Mouse (Mus musculus) forebrain, postnatal 0 days (tissue): ENCODE data around the gene Krtap4-2. TPM values are rescaled to one million over a fixed set of nuclear protein-coding genes. Genes with fewer than 3 reads are reported as not detected.
"Not testable (repeated sequence)": the region's sequence is repeated elsewhere in the genome, so short reads cannot be mapped to it uniquely, and the experiment has no call there.

Experiments
- ATAC-seq: fragments of 200-750 bp; cut with Nextera tagmentation; 2 replicates; pipeline ENCODE4 v1.8.0; 2017; ENCODE audit warnings: mild to moderate bottlenecking, moderate library complexity
- DNase-seq: peaks from one replicate; pipeline ENCODE4 v3.0.0-alpha.2; 2015
- H3K27ac ChIP-seq: fragments of 300-500 bp; sonication (generic); 2 replicates; pipeline ENCODE4 v1.5.1; 2014; ENCODE audit warnings: low read depth, mild to moderate bottlenecking, antibody characterized with exemption, low read length, moderate library complexity, mixed read lengths
- H3K27me3 ChIP-seq: fragments of 300-500 bp; sonication (generic); 2 replicates; pipeline ENCODE4 v1.6.1; 2014; ENCODE audit warnings: mild to moderate bottlenecking, low read length, mixed read lengths; ENCODE audit not compliant: insufficient read depth
- H3K36me3 ChIP-seq: fragments of 300-500 bp; sonication (generic); 2 replicates; pipeline ENCODE4 v1.6.1; 2014; ENCODE audit warnings: mild to moderate bottlenecking, moderate library complexity; ENCODE audit not compliant: insufficient read depth
- H3K4me1 ChIP-seq: fragments of 300-500 bp; sonication (generic); 2 replicates; pipeline ENCODE4 v1.6.1; 2014; ENCODE audit warnings: antibody characterized with exemption; ENCODE audit not compliant: insufficient read depth
- H3K4me2 ChIP-seq: fragments of 300-500 bp; sonication (generic); 2 replicates; pipeline ENCODE4 v1.6.1; 2014; ENCODE audit warnings: low read depth, mild to moderate bottlenecking, moderate library complexity
- H3K4me3 ChIP-seq: fragments of 300-500 bp; sonication (generic); 2 replicates; pipeline ENCODE4 v1.5.1; 2014; ENCODE audit warnings: low read depth, low read length, mixed read lengths
- H3K9ac ChIP-seq: fragments of 300-500 bp; sonication (generic); 2 replicates; pipeline ENCODE4 v1.6.1; 2014; ENCODE audit warnings: mild to moderate bottlenecking
- H3K9me3 ChIP-seq: fragments of 300-500 bp; sonication (generic); 2 replicates; pipeline ENCODE4 v1.6.1; 2016; ENCODE audit warnings: low read length
- CTCF ChIP-seq: sonication (generic); IDR thresholded peaks from 2 replicates; pipeline ENCODE4 v1.5.1; 2016; ENCODE audit warnings: antibody characterized with exemption, control low read depth, low read depth
- WGBS: fragments of 180-500 bp; shearing (Covaris S2); extraction: QIAGEN DNeasy Blood & Tissue Kit; methylation state at CpG from one replicate; pipeline ENCODE4 v1.1.7; 2014; 5-methylcytosine and 5-hydroxymethylcytosine counted together
- polyA plus RNA-seq: library from polyadenylated mRNA; unstranded; fragments of >200 nt; fragmentation: Nextera tagmentation; extraction: Ambion mirVana; gene quantifications from 2 replicates; pipeline ENCODE4 v1.2.1, GENCODE M21; 2015
- total RNA-seq: library from RNA; depleted of rRNA; stranded (reverse); fragments of >200 nt; gene quantifications from 2 replicates; pipeline ENCODE4 v1.2.3, GENCODE M21; 2014

Krtap4-2 gene
- total and polyA plus RNA-seq, 2 experiments from 2014 or later: not detected

GRCm38 (mm10) chr11:99628138-99628537 lies 6.7 kb downstream of the Krtap4-2 start, which contains the start of gene Krtap4-1:
Krtap4-1 (minus strand) TSS chr11:99628238.
- Histone ChIP-seq H3K4me2 (no peak within 1 kb of the TSS), H3K9ac (no peak within 1 kb of the TSS), H3K4me1 (no peaks in the 10 kb centered on the region)

GRCm38 (mm10) chr11:99620335-99620734 lies 14.5 kb downstream of the Krtap4-2 start, which contains the start of gene Gm11562:
Gm11562 (minus strand) TSS chr11:99620435.
- no peak for DNase-seq
- H3K27ac ChIP-seq: no peak within 1 kb of the TSS
- H3K4me1 ChIP-seq: no peaks in the 10 kb centered on the region
- no peaks in the 10 kb centered on the region for H3K36me3 ChIP-seq
- no peak within 1 kb of the TSS for H3K4me3 ChIP-seq
- no peaks in the 10 kb centered on the region for H3K9me3 ChIP-seq
- no peak for TF ChIP-seq CTCF
- ATAC-seq: no peak
- H3K27me3 ChIP-seq: no peaks in the 10 kb centered on the region
- no peak within 1 kb of the TSS for H3K9ac ChIP-seq
- H3K4me2 ChIP-seq: no peak within 1 kb of the TSS
- 87% methylated on average over 2 of the region's 2 CpGs for WGBS

More at GRCm38 (mm10) chr11:99628138-99628537, 6.7 kb downstream of the Krtap4-2 start, which contains the start of gene Krtap4-1:
- no peak for TF ChIP-seq CTCF
- H3K36me3 ChIP-seq: no peaks in the 10 kb centered on the region
- ATAC-seq (no peak), DNase-seq (no peak)
- H3K27ac ChIP-seq: no peak within 1 kb of the TSS
- WGBS: 83% methylated on average over 4 of the region's 4 CpGs
- H3K9me3 ChIP-seq: no peaks in the 10 kb centered on the region
- no peak within 1 kb of the TSS for H3K4me3 ChIP-seq
- H3K27me3 ChIP-seq: no peaks in the 10 kb centered on the region

- no peaks in the 10 kb centered on the region for H3K27me3 ChIP-seq
- no peak for ATAC-seq
These were observed 20.0 kb downstream of the Krtap4-2 start, which contains the start of gene Krtap2-4 for GRCm38 (mm10) chr11:99614796-99615363. Krtap2-4 (minus strand) TSS chr11:99614846.

GRCm38 (mm10) chr11:99610089-99610488 lies 24.8 kb downstream of the Krtap4-2 start, which contains the start of gene Gm11937:
Gm11937 (minus strand) TSS chr11:99610189.
- not testable (repeated sequence) for H3K9ac ChIP-seq, H3K27ac ChIP-seq, H3K9me3 ChIP-seq, H3K36me3 ChIP-seq, ATAC-seq, DNase-seq, H3K4me3 ChIP-seq, H3K27me3 ChIP-seq, H3K4me2 ChIP-seq, H3K4me1 ChIP-seq
- 74% methylated on average over 1 of the region's 2 CpGs for WGBS

More at GRCm38 (mm10) chr11:99614796-99615363, 20.0 kb downstream of the Krtap4-2 start, which contains the start of gene Krtap2-4:
- H3K9ac ChIP-seq: no peak within 1 kb of the TSS
- H3K4me1 ChIP-seq: no peaks in the 10 kb centered on the region
- TF ChIP-seq CTCF: no peak
- WGBS: 57% methylated on average over 3 of the region's 3 CpGs
- no peaks in the 10 kb centered on the region for H3K36me3 ChIP-seq
- no peak for DNase-seq
- no peak within 1 kb of the TSS for H3K27ac ChIP-seq
- no peak within 1 kb of the TSS for H3K4me2 ChIP-seq
- H3K4me3 ChIP-seq: no peak within 1 kb of the TSS
- H3K9me3 ChIP-seq: no peaks in the 10 kb centered on the region

GRCm38 (mm10) chr11:99609126-99609525 lies 25.8 kb downstream of the Krtap4-2 start:
- Histone ChIP-seq H3K27me3 (no peaks in the 10 kb centered on the region), H3K4me1 (no peaks in the 10 kb centered on the region), H3K4me2 (no peak overlapping the region), H3K4me3 (no peak overlapping the region), H3K9me3 (no peaks in the 10 kb centered on the region), H3K27ac (no peak overlapping the region), H3K36me3 (no peaks in the 10 kb centered on the region), H3K9ac (no peak overlapping the region)
- TF ChIP-seq CTCF: no peak
- 41% methylated on average over 1 of the region's 1 CpGs for WGBS
- ATAC-seq: no peak
- DNase-seq: peak; percentile 13

GRCm38 (mm10) chr11:99603208-99603607 lies 31.7 kb downstream of the Krtap4-2 start, which contains the start of gene Gm11938:
Gm11938 (minus strand) TSS chr11:99603308.
- not testable (repeated sequence) for DNase-seq, H3K27me3 ChIP-seq, H3K9ac ChIP-seq, ATAC-seq, H3K36me3 ChIP-seq, H3K27ac ChIP-seq, H3K9me3 ChIP-seq, H3K4me1 ChIP-seq, H3K4me2 ChIP-seq, H3K4me3 ChIP-seq
- WGBS: 92% methylated on average over 1 of the region's 1 CpGs

GRCm38 (mm10) chr11:99597742-99598141 lies 37.1 kb downstream of the Krtap4-2 start, which contains the start of gene Krtap9-3:
Krtap9-3 (minus strand) TSS chr11:99598105.
- H3K9me3 ChIP-seq, DNase-seq, H3K4me1 ChIP-seq, H3K9ac ChIP-seq, H3K4me2 ChIP-seq, H3K36me3 ChIP-seq, H3K27ac ChIP-seq, ATAC-seq, H3K27me3 ChIP-seq, H3K4me3 ChIP-seq: not testable (repeated sequence)
- 80% methylated on average over 6 of the region's 6 CpGs for WGBS
